15 mouse cellular contexts compared by ENCODE assay signal in the genomic region with DNA sequence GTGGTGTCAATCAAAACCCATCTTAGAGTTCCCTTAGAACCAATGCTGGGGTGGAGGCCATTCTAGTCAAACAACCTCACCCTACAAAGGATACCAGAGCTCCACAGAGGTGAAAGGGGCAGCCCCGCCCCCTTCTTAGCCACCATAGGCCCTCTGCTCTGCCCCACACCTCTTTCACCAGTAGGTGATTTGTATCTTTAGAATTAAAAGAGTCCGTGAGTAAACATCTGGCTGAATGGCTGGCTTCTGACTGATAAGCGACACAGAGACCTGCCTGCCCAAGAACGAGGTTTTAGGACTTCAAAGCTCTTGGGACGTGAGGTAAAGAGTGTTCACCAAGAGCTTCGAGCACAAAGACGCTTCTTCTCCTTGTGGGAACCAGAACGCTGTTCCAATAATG.
A peak's percentile ranks its signal among the peaks of the same experiment; 100 is the strongest.
DNase-seq lines count a peak whose midpoint lies in the region; ATAC-seq and TF ChIP-seq lines count a peak whose summit lies in the region.
"Had no signal": no experiment of that assay in that cellular context is flagged by ENCODE, and none has a peak within 500 bp of the region (broad histone marks: within the 10 kb centered on the region; RNA-seq: fewer than 3 reads in every experiment).

No protein-coding gene starts in this region.

- H3K4me3 ChIP-seq in heart, embryonic 16.5 days (ENCODE audit: low read length): no peak overlapping the region
- no peak overlapping the region for H3K4me3 ChIP-seq in heart, embryonic 12.5 days
- H3K4me3 ChIP-seq in cerebellum, adult 2 months (replicated peaks; ENCODE audit: insufficient read depth, low read depth, low read length): no peak overlapping the region
- no peak overlapping the region for H3K4me3 ChIP-seq in hindbrain, embryonic 14.5 days (replicated peaks; ENCODE audit: low read length)
- H3K4me3 ChIP-seq: forebrain, embryonic 10.5 days; midbrain, embryonic 12.5 days; myocyte had no signal

- no peaks in the 10 kb centered on the region for H3K9me3 ChIP-seq in heart, embryonic 16.5 days (replicated peaks; ENCODE audit: control insufficient read depth, low read length)
- H3K9me3 ChIP-seq in heart, embryonic 12.5 days (replicated peaks): no peaks in the 10 kb centered on the region
- no peaks in the 10 kb centered on the region for H3K9me3 ChIP-seq in hindbrain, embryonic 14.5 days (ENCODE audit: control insufficient read depth, low read length)
- H3K9me3 ChIP-seq: forebrain, embryonic 10.5 days; midbrain, embryonic 12.5 days had no signal

- H3K36me3 ChIP-seq in heart, embryonic 16.5 days (ENCODE audit: control insufficient read depth, insufficient read depth): no peaks in the 10 kb centered on the region
- H3K36me3 ChIP-seq in heart, embryonic 12.5 days: no peaks in the 10 kb centered on the region
- no peaks in the 10 kb centered on the region for H3K36me3 ChIP-seq in hindbrain, embryonic 14.5 days (replicated peaks; ENCODE audit: control insufficient read depth, insufficient read depth)
- H3K36me3 ChIP-seq: forebrain, embryonic 10.5 days; midbrain, embryonic 12.5 days had no signal

- 60% methylated on average over 8 of the region's 8 CpGs for WGBS in heart, embryonic 16.5 days
- 58% methylated on average over 8 of the region's 8 CpGs for whole genome bisulfite sequencing in heart, embryonic 12.5 days
- WGBS in cerebellum, adult 2 months: 89% methylated on average over 8 of the region's 8 CpGs
- WGBS in hindbrain, embryonic 14.5 days: 78% methylated on average over 8 of the region's 8 CpGs

- peak; percentile 42 for DNase-seq in R1 (ENCODE audit: low read depth, low spot score)
- peak; percentile 55 for DNase-seq in c-Kit-positive CD71-positive TER-119-positive erythroid progenitor cells, embryonic 14.5 days (ENCODE audit: low spot score)
- DNase-seq in cerebellum, adult 2 months: no peak
- DNase-seq in hindbrain, embryonic 14.5 days (ENCODE audit: low spot score): no peak
- DNase-seq: cerebellum, adult 9-10 months; kidney, postnatal 14 days; left cerebral cortex, postnatal 4 days; lung, postnatal 10 days; right cerebral cortex, postnatal 14 days had no signal

- peak overlapping the region; percentile 19 for H3K27ac ChIP-seq in heart, embryonic 16.5 days (ENCODE audit: low read length)
- no peak overlapping the region for H3K27ac ChIP-seq in heart, embryonic 12.5 days (ENCODE audit: poor library complexity, severe bottlenecking)
- H3K27ac ChIP-seq in cerebellum, adult 2 months (ENCODE audit: insufficient read depth, low read length): no peak overlapping the region
- no peak overlapping the region for H3K27ac ChIP-seq in hindbrain, embryonic 14.5 days
- H3K27ac ChIP-seq: forebrain, embryonic 10.5 days; midbrain, embryonic 12.5 days had no signal

- H3K27me3 ChIP-seq in heart, embryonic 16.5 days (ENCODE audit: control insufficient read depth, insufficient read depth, low read length): no peaks in the 10 kb centered on the region
- H3K27me3 ChIP-seq in heart, embryonic 12.5 days (replicated peaks): no peaks in the 10 kb centered on the region
- H3K27me3 ChIP-seq in cerebellum, adult 2 months (ENCODE audit: control insufficient read depth, insufficient read depth, low read length): no peaks in the 10 kb centered on the region
- 0 out of 2 replicates have a peak, but pooled peaks cover 3% of the 10 kb centered on the region for H3K27me3 ChIP-seq in hindbrain, embryonic 14.5 days (ENCODE audit: control insufficient read depth, insufficient read depth, low read length)

- H3K4me1 ChIP-seq in heart, embryonic 16.5 days (ENCODE audit: control insufficient read depth, insufficient read depth, low read length): peaks cover 13% of the 10 kb centered on the region
- peaks cover 27% of the 10 kb centered on the region for H3K4me1 ChIP-seq in heart, embryonic 12.5 days (replicated peaks)
- H3K4me1 ChIP-seq in cerebellum, adult 2 months (ENCODE audit: control insufficient read depth, insufficient read depth, low read length): no peaks in the 10 kb centered on the region
- H3K4me1 ChIP-seq in hindbrain, embryonic 14.5 days (replicated peaks; ENCODE audit: control insufficient read depth, insufficient read depth, low read length): no peaks in the 10 kb centered on the region

- TF ChIP-seq CTCF in cerebellum, adult 2 months (IDR thresholded peaks at IDR 0.05; ENCODE audit: borderline replicate concordance, insufficient read depth, low read depth, low read length): no peak

- no peak overlapping the region for H3K9ac ChIP-seq in heart, embryonic 16.5 days (ENCODE audit: low read length)
- H3K9ac ChIP-seq in heart, embryonic 12.5 days: no peak overlapping the region
- H3K9ac ChIP-seq in hindbrain, embryonic 14.5 days: no peak overlapping the region
- H3K9ac ChIP-seq: midbrain, embryonic 12.5 days had no signal

- no peak overlapping the region for H3K4me2 ChIP-seq in heart, embryonic 16.5 days (ENCODE audit: low read depth, low read length)
- no peak overlapping the region for H3K4me2 ChIP-seq in heart, embryonic 12.5 days
- no peak overlapping the region for H3K4me2 ChIP-seq in hindbrain, embryonic 14.5 days (replicated peaks)
- H3K4me2 ChIP-seq: midbrain, embryonic 12.5 days had no signal

- TF ChIP-seq POLR2A in cerebellum, adult 2 months (IDR thresholded peaks at IDR 0.05; ENCODE audit: borderline replicate concordance, insufficient read depth, low read length): no peak

- no peak for ATAC-seq in heart, embryonic 16.5 days (replicated peaks; ENCODE audit: extremely low read depth, insufficient read depth, low FRiP score)
- no peak; the same call in 1 of the 2 replicates for ATAC-seq in heart, embryonic 12.5 days (ENCODE audit: insufficient number of reproducible peaks, low FRiP score)
- ATAC-seq in megakaryocyte progenitor cell, adult 5-6 weeks (replicated peaks; ENCODE audit: poor library complexity): peak; percentile 12; the same call in 1 of the 2 replicates
- ATAC-seq in hindbrain, embryonic 14.5 days (ENCODE audit: low FRiP score): no peak

Comparison
In these comparisons a context has a peak if more than half of its experiments do, and no peak if none do; other contexts are left out.
1. DNase-seq: peak in R1 (single experiment) and c-Kit-positive CD71-positive TER-119-positive erythroid progenitor cells, embryonic 14.5 days (single experiment); none in cerebellum, adult 2 months (0 of 2) and hindbrain, embryonic 14.5 days (single experiment).